Mouse (Mus musculus) intestine, embryonic 15.5 days (tissue): ENCODE results near the gene Plscr3. TPM values are rescaled to one million over a fixed set of nuclear protein-coding genes. Genes with fewer than 3 reads are reported as not detected.
"Not testable (repeated sequence)": the region's sequence is repeated elsewhere in the genome, so short reads cannot be mapped to it uniquely, and the experiment has no call there.

Experiments
- ATAC-seq: fragments of 200-750 bp; cut with Nextera tagmentation; 2 replicates; pipeline ENCODE4 v1.8.0; 2017; ENCODE audit warnings: moderate TSS enrichment, moderate library complexity
- H3K27ac ChIP-seq: fragments of 300-500 bp; sonication (generic); 2 replicates; pipeline ENCODE4 v1.5.1; 2015; ENCODE audit warnings: mild to moderate bottlenecking, inconsistent platforms
- H3K27me3 ChIP-seq: fragments of 300-500 bp; sonication (generic); replicated peaks from 2 replicates; pipeline ENCODE4 v1.6.1; 2015; ENCODE audit warnings: inconsistent platforms
- H3K36me3 ChIP-seq: fragments of 300-500 bp; sonication (generic); 2 replicates; pipeline ENCODE4 v1.6.1; 2015; ENCODE audit warnings: inconsistent platforms
- H3K4me1 ChIP-seq: fragments of 300-500 bp; sonication (generic); replicated peaks from 2 replicates; pipeline ENCODE4 v1.6.1; 2015; ENCODE audit warnings: inconsistent platforms
- H3K4me2 ChIP-seq: fragments of 300-500 bp; sonication (generic); replicated peaks from 2 replicates; pipeline ENCODE4 v1.6.1; 2015; ENCODE audit warnings: mild to moderate bottlenecking, inconsistent platforms
- H3K4me3 ChIP-seq: fragments of 300-500 bp; sonication (generic); replicated peaks from 2 replicates; pipeline ENCODE4 v1.5.1; 2015; ENCODE audit warnings: inconsistent platforms
- H3K9ac ChIP-seq: fragments of 300-500 bp; sonication (generic); 2 replicates; pipeline ENCODE4 v1.6.1; 2015; ENCODE audit warnings: inconsistent platforms
- H3K9me3 ChIP-seq: fragments of 300-500 bp; sonication (generic); 2 replicates; pipeline ENCODE4 v1.6.1; 2016; ENCODE audit warnings: inconsistent platforms
- WGBS: fragments of 180-500 bp; shearing (Covaris S2); methylation state at CpG from one replicate; pipeline ENCODE4 v1.1.7; 2015; 5-methylcytosine and 5-hydroxymethylcytosine counted together
- polyA plus RNA-seq: library from polyadenylated mRNA; unstranded; fragments of >200 nt; fragmentation: Nextera tagmentation; extraction: Ambion mirVana; gene quantifications from 2 replicates; pipeline ENCODE4 v1.2.1, GENCODE M21; 2015

Plscr3 gene
- polyA plus RNA-seq, 1 experiment from 2014 or later, result 74.6 TPM

GRCm38 (mm10) chr11:69850754-69851153 is 4.6 kb downstream of the Plscr3 start:
- H3K4me2 ChIP-seq, result no peak overlapping the region
- H3K4me3 ChIP-seq, result no peak overlapping the region
- WGBS, result 72% methylated on average over 8 of the region's 8 CpGs
- no peak for ATAC-seq
- H3K4me1 ChIP-seq, result peaks cover 15% of the 10 kb centered on the region
- H3K27me3 ChIP-seq, result no peaks in the 10 kb centered on the region
- H3K9ac ChIP-seq, result no peak overlapping the region
- no peak overlapping the region for H3K27ac ChIP-seq
- H3K36me3 ChIP-seq, result peaks cover 33% of the 10 kb centered on the region
- H3K9me3 ChIP-seq, result no peaks in the 10 kb centered on the region

- ATAC-seq, result peak; percentile 67
- no peaks in the 10 kb centered on the region for H3K9me3 ChIP-seq
- peaks cover 33% of the 10 kb centered on the region for H3K36me3 ChIP-seq
- H3K27ac ChIP-seq, result no peak overlapping the region
- H3K4me1 ChIP-seq, result no peaks in the 10 kb centered on the region
- no peak overlapping the region for H3K9ac ChIP-seq
- peaks cover 10% of the 10 kb centered on the region for H3K27me3 ChIP-seq
- WGBS, result 55% methylated on average over 7 of the region's 7 CpGs
- no peak overlapping the region for H3K4me2 ChIP-seq
- no peak overlapping the region for H3K4me3 ChIP-seq
Measured at GRCm38 (mm10) chr11:69853994-69854393, 7.8 kb downstream of the Plscr3 start.

GRCm38 (mm10) chr11:69854680-69855079 is 8.5 kb downstream of the Plscr3 start:
- no peak overlapping the region for H3K4me2 ChIP-seq
- no peaks in the 10 kb centered on the region for H3K4me1 ChIP-seq
- no peak overlapping the region for H3K27ac ChIP-seq
- no peak overlapping the region for H3K9ac ChIP-seq
- peaks cover 10% of the 10 kb centered on the region for H3K27me3 ChIP-seq
- H3K4me3 ChIP-seq, result no peak overlapping the region
- H3K36me3 ChIP-seq, result peaks cover 28% of the 10 kb centered on the region
- no peak for ATAC-seq
- H3K9me3 ChIP-seq, result no peaks in the 10 kb centered on the region
- WGBS, result 82% methylated on average over 10 of the region's 10 CpGs

GRCm38 (mm10) chr11:69855347-69855746 is 9.2 kb downstream of the Plscr3 start:
- ATAC-seq, result no peak
- peaks cover 22% of the 10 kb centered on the region for H3K36me3 ChIP-seq
- H3K9me3 ChIP-seq, result no peaks in the 10 kb centered on the region
- peaks cover 10% of the 10 kb centered on the region for H3K27me3 ChIP-seq
- H3K4me2 ChIP-seq, result 0 out of 2 replicates have a peak overlapping the region, but pooled peaks have one; percentile 20
- no peaks in the 10 kb centered on the region for H3K4me1 ChIP-seq
- WGBS, result 36% methylated on average over 16 of the region's 16 CpGs
- H3K4me3 ChIP-seq, result no peak overlapping the region
- no peak overlapping the region for H3K27ac ChIP-seq
- H3K9ac ChIP-seq, result no peak overlapping the region

GRCm38 (mm10) chr11:69858113-69858998 is 12.2 kb downstream of the Plscr3 start, which contains the start of gene Tnk1:
Gene Tnk1 (minus strand): TSS chr11:69858730.
- Histone ChIP-seq H3K4me3 (peak within 1 kb of the TSS; percentile 40), H3K27ac (peak within 1 kb of the TSS; percentile 79), H3K36me3 (no peaks in the 10 kb centered on the region), H3K9ac (peak within 1 kb of the TSS; percentile 47), H3K4me1 (no peaks in the 10 kb centered on the region), H3K9me3 (no peaks in the 10 kb centered on the region), H3K27me3 (peaks cover 10% of the 10 kb centered on the region), H3K4me2 (peak within 1 kb of the TSS; percentile 44)
- ATAC-seq, result peak; percentile 90
- 14% methylated on average over 30 of the region's 30 CpGs for WGBS

GRCm38 (mm10) chr11:69863729-69864128 is 17.6 kb downstream of the Plscr3 start:
- H3K9ac ChIP-seq, H3K4me2 ChIP-seq, ATAC-seq, H3K4me1 ChIP-seq, H3K27me3 ChIP-seq, H3K4me3 ChIP-seq, H3K9me3 ChIP-seq, H3K36me3 ChIP-seq, H3K27ac ChIP-seq: not testable (repeated sequence)
- 66% methylated on average over 3 of the region's 3 CpGs for WGBS

GRCm38 (mm10) chr11:69864138-69864860 is 18.1 kb downstream of the Plscr3 start:
- no peaks in the 10 kb centered on the region for H3K4me1 ChIP-seq
- H3K36me3 ChIP-seq, result no peaks in the 10 kb centered on the region
- H3K9ac ChIP-seq, result no peak overlapping the region
- WGBS, result 47% methylated on average over 8 of the region's 8 CpGs
- no peaks in the 10 kb centered on the region for H3K27me3 ChIP-seq
- no peak overlapping the region for H3K4me2 ChIP-seq
- ATAC-seq, result no peak
- H3K27ac ChIP-seq, result no peak overlapping the region
- no peak overlapping the region for H3K4me3 ChIP-seq
- H3K9me3 ChIP-seq, result no peaks in the 10 kb centered on the region

- Histone ChIP-seq H3K4me2 (no peak overlapping the region), H3K9ac (no peak overlapping the region), H3K4me3 (no peak overlapping the region), H3K27ac (no peak overlapping the region), H3K4me1 (no peaks in the 10 kb centered on the region), H3K36me3 (no peaks in the 10 kb centered on the region), H3K9me3 (no peaks in the 10 kb centered on the region), H3K27me3 (no peaks in the 10 kb centered on the region)
- ATAC-seq, result no peak
- 82% methylated on average over 9 of the region's 9 CpGs for WGBS
Measured at GRCm38 (mm10) chr11:69865561-69865960, 19.4 kb downstream of the Plscr3 start.

GRCm38 (mm10) chr11:69867335-69867734 is 21.2 kb downstream of the Plscr3 start:
- Histone ChIP-seq H3K9ac (0 out of 2 replicates have a peak overlapping the region, but pooled peaks have one; percentile 17), H3K9me3 (no peaks in the 10 kb centered on the region), H3K4me2 (no peak overlapping the region), H3K36me3 (no peaks in the 10 kb centered on the region), H3K4me1 (no peaks in the 10 kb centered on the region), H3K4me3 (no peak overlapping the region), H3K27ac (no peak overlapping the region), H3K27me3 (no peaks in the 10 kb centered on the region)
- 57% methylated on average over 9 of the region's 9 CpGs for WGBS
- no peak for ATAC-seq

- no peak overlapping the region for H3K4me2 ChIP-seq
- H3K4me3 ChIP-seq, result no peak overlapping the region
- H3K9me3 ChIP-seq, result no peaks in the 10 kb centered on the region
- H3K36me3 ChIP-seq, result no peaks in the 10 kb centered on the region
- H3K27me3 ChIP-seq, result no peaks in the 10 kb centered on the region
- 82% methylated on average over 2 of the region's 2 CpGs for WGBS
- ATAC-seq, result peak; percentile 85
- no peak overlapping the region for H3K27ac ChIP-seq
- H3K4me1 ChIP-seq, result no peaks in the 10 kb centered on the region
- H3K9ac ChIP-seq, result no peak overlapping the region
Measured at GRCm38 (mm10) chr11:69870289-69871069, 24.3 kb downstream of the Plscr3 start.

GRCm38 (mm10) chr11:69871822-69872221 is 25.6 kb downstream of the Plscr3 start:
- no peak overlapping the region for H3K27ac ChIP-seq
- no peaks in the 10 kb centered on the region for H3K9me3 ChIP-seq

GRCm38 (mm10) chr11:69872451-69872850 is 26.3 kb downstream of the Plscr3 start:
- no peak overlapping the region for H3K4me3 ChIP-seq
- no peaks in the 10 kb centered on the region for H3K27me3 ChIP-seq
- no peaks in the 10 kb centered on the region for H3K9me3 ChIP-seq
- no peak overlapping the region for H3K4me2 ChIP-seq
- 0 out of 2 replicates have a peak, but pooled peaks cover 4% of the 10 kb centered on the region for H3K4me1 ChIP-seq
- ATAC-seq, result no peak
- 80% methylated on average over 4 of the region's 4 CpGs for WGBS
- H3K9ac ChIP-seq, result no peak overlapping the region
- no peaks in the 10 kb centered on the region for H3K36me3 ChIP-seq
- no peak overlapping the region for H3K27ac ChIP-seq

More at GRCm38 (mm10) chr11:69871822-69872221, 25.6 kb downstream of the Plscr3 start:
- no peak overlapping the region for H3K4me3 ChIP-seq
- no peak overlapping the region for H3K4me2 ChIP-seq
- no peaks in the 10 kb centered on the region for H3K27me3 ChIP-seq
- H3K36me3 ChIP-seq, result no peaks in the 10 kb centered on the region
- no peak for ATAC-seq
- H3K9ac ChIP-seq, result no peak overlapping the region
- 84% methylated on average over 7 of the region's 7 CpGs for WGBS
- no peaks in the 10 kb centered on the region for H3K4me1 ChIP-seq
